Mouse (Mus musculus) lung, postnatal 0 days (tissue): Measurements from ENCODE around the gene Ift80. TPM values are rescaled to one million over a fixed set of nuclear protein-coding genes. Genes with fewer than 3 reads are reported as not detected.
A peak's percentile ranks its signal among the peaks of the same experiment; 100 is the strongest.

ENCODE experiments used
- ATAC-seq: fragments of 200-750 bp; cut with Nextera tagmentation; 2 replicates; pipeline ENCODE4 v1.8.0; 2017; ENCODE audit warnings: moderate library complexity
- DNase-seq: peaks from one replicate; pipeline ENCODE4 v3.0.0-alpha.2; 2016; ENCODE audit warnings: low spot score
- H3K27ac ChIP-seq: fragments of 300-500 bp; sonication (generic); 2 replicates; pipeline ENCODE4 v1.5.1; 2014; ENCODE audit warnings: antibody characterized with exemption, mild to moderate bottlenecking, low read length, mixed read lengths
- H3K27me3 ChIP-seq: fragments of 300-500 bp; sonication (generic); replicated peaks from 2 replicates; pipeline ENCODE4 v1.6.1; 2014; ENCODE audit warnings: low read length, mixed read lengths; ENCODE audit not compliant: insufficient read depth
- H3K36me3 ChIP-seq: fragments of 300-500 bp; sonication (generic); 2 replicates; pipeline ENCODE4 v1.6.1; 2014; ENCODE audit warnings: low read length, mixed read lengths; ENCODE audit not compliant: insufficient read depth
- H3K4me1 ChIP-seq: fragments of 300-500 bp; sonication (generic); 2 replicates; pipeline ENCODE4 v1.6.1; 2014; ENCODE audit warnings: antibody characterized with exemption, low read depth, low read length, mixed read lengths; ENCODE audit not compliant: insufficient read depth
- H3K4me2 ChIP-seq: fragments of 300-500 bp; sonication (generic); replicated peaks from 2 replicates; pipeline ENCODE4 v1.6.1; 2014; ENCODE audit warnings: low read depth, mild to moderate bottlenecking, low read length, moderate library complexity, mixed read lengths
- H3K4me3 ChIP-seq: fragments of 300-500 bp; sonication (generic); 2 replicates; pipeline ENCODE4 v1.5.1; 2014; ENCODE audit warnings: low read depth, low read length
- H3K9ac ChIP-seq: fragments of 300-500 bp; sonication (generic); replicated peaks from 2 replicates; pipeline ENCODE4 v1.6.1; 2014; ENCODE audit warnings: low read depth, mild to moderate bottlenecking
- H3K9me3 ChIP-seq: fragments of 300-500 bp; sonication (generic); 2 replicates; pipeline ENCODE4 v1.6.1; 2016; ENCODE audit warnings: low read length, mixed read lengths
- CTCF ChIP-seq: IDR thresholded peaks from 2 replicates; pipeline ENCODE4 v1.5.1; 2016; ENCODE audit warnings: antibody characterized with exemption, mild to moderate bottlenecking
- EP300 ChIP-seq: IDR thresholded peaks from 2 replicates; pipeline ENCODE4 v1.6.1; 2016; ENCODE audit warnings: antibody characterized with exemption, mild to moderate bottlenecking, control low read depth
- WGBS: fragments of 180-500 bp; shearing (Covaris S2); extraction: QIAGEN DNeasy Blood & Tissue Kit; methylation state at CpG from one replicate; pipeline ENCODE4 v1.1.7; 2014; 5-methylcytosine and 5-hydroxymethylcytosine counted together
- polyA plus RNA-seq: library from polyadenylated mRNA; unstranded; fragments of >200 nt; fragmentation: Nextera tagmentation; extraction: Ambion mirVana; gene quantifications from 2 replicates; pipeline ENCODE4 v1.2.1, GENCODE M21; 2015

The Ift80 gene
- polyA plus RNA-seq, 1 experiment from 2014 or later = 5.9 TPM

- Histone ChIP-seq H3K4me1 (peaks cover 7% of the 10 kb centered on the region; the same call in 1 of the 2 replicates), H3K27me3 (no peaks in the 10 kb centered on the region), H3K9ac (peak overlapping the region; percentile 79), H3K4me2 (peak overlapping the region; percentile 80), H3K36me3 (no peaks in the 10 kb centered on the region), H3K4me3 (peak overlapping the region; percentile 97), H3K9me3 (no peaks in the 10 kb centered on the region), H3K27ac (peak overlapping the region; percentile 92)
- 1% methylated on average over 68 of the region's 72 CpGs for WGBS
- TF ChIP-seq CTCF (peak; percentile 59), EP300 (no peak)
- DNase-seq (peak; percentile 74), ATAC-seq (peak; percentile 51)
These were observed 1.2 kb upstream of the Ift80 start for GRCm38 (mm10) chr3:69005338-69006245.

- WGBS = 1% methylated on average over 7 of the region's 7 CpGs
These were observed 324 bp downstream of the Ift80 start for GRCm38 (mm10) chr3:69004055-69004436.

GRCm38 (mm10) chr3:69002781-69003180, 1.6 kb downstream of the Ift80 start:
- no peak for ATAC-seq
- Histone ChIP-seq H3K4me2 (no peak overlapping the region), H3K27ac (no peak overlapping the region), H3K4me3 (no peak overlapping the region), H3K36me3 (no peaks in the 10 kb centered on the region), H3K9me3 (no peaks in the 10 kb centered on the region), H3K27me3 (no peaks in the 10 kb centered on the region), H3K4me1 (peaks cover 7% of the 10 kb centered on the region; the same call in 1 of the 2 replicates), H3K9ac (no peak overlapping the region)
- 88% methylated on average over 4 of the region's 4 CpGs for WGBS
- TF ChIP-seq EP300 = no peak
- TF ChIP-seq CTCF = peak; percentile 29
- no peak for DNase-seq

More at GRCm38 (mm10) chr3:69004055-69004436, 324 bp downstream of the Ift80 start:
- H3K27ac ChIP-seq = no peak overlapping the region
- DNase-seq (peak; percentile 41), ATAC-seq (no peak)
- H3K4me2 ChIP-seq = peak overlapping the region; percentile 55
- no peaks in the 10 kb centered on the region for H3K9me3 ChIP-seq
- TF ChIP-seq EP300 = no peak
- TF ChIP-seq CTCF = peak; percentile 44
- no peak overlapping the region; the same call in 1 of the 2 replicates for H3K9ac ChIP-seq
- peaks cover 7% of the 10 kb centered on the region; the same call in 1 of the 2 replicates for H3K4me1 ChIP-seq
- no peaks in the 10 kb centered on the region for H3K27me3 ChIP-seq
- H3K4me3 ChIP-seq = peak overlapping the region; percentile 97
- no peaks in the 10 kb centered on the region for H3K36me3 ChIP-seq

GRCm38 (mm10) chr3:68986550-68986949, 17.8 kb downstream of the Ift80 start:
- Histone ChIP-seq H3K4me2 (no peak overlapping the region), H3K4me3 (no peak overlapping the region), H3K36me3 (peaks cover 5% of the 10 kb centered on the region; the same call in 1 of the 2 replicates), H3K27me3 (no peaks in the 10 kb centered on the region), H3K9me3 (no peaks in the 10 kb centered on the region), H3K4me1 (no peaks in the 10 kb centered on the region), H3K9ac (no peak overlapping the region), H3K27ac (no peak overlapping the region)
- ATAC-seq = no peak
- TF ChIP-seq EP300 (no peak), CTCF (no peak)
- WGBS = 91% methylated on average over 2 of the region's 2 CpGs
- DNase-seq = no peak

- Histone ChIP-seq H3K27me3 (no peaks in the 10 kb centered on the region), H3K9ac (no peak overlapping the region), H3K36me3 (no peaks in the 10 kb centered on the region), H3K27ac (peak overlapping the region; percentile 35; the same call in 1 of the 2 replicates), H3K4me1 (peaks cover 9% of the 10 kb centered on the region; the same call in 1 of the 2 replicates), H3K4me3 (no peak overlapping the region), H3K4me2 (no peak overlapping the region), H3K9me3 (no peaks in the 10 kb centered on the region)
- DNase-seq (peak; percentile 72), ATAC-seq (peak; percentile 86)
- 29% methylated on average over 9 of the region's 9 CpGs for WGBS
- TF ChIP-seq CTCF = no peak
- no peak for TF ChIP-seq EP300
These were observed 23.5 kb downstream of the Ift80 start for GRCm38 (mm10) chr3:68980898-68981297.

GRCm38 (mm10) chr3:68979187-68979586, 25.2 kb downstream of the Ift80 start:
- Histone ChIP-seq H3K4me2 (no peak overlapping the region), H3K36me3 (no peaks in the 10 kb centered on the region), H3K4me1 (peaks cover 9% of the 10 kb centered on the region; the same call in 1 of the 2 replicates), H3K9ac (no peak overlapping the region), H3K4me3 (no peak overlapping the region), H3K27ac (no peak overlapping the region), H3K9me3 (no peaks in the 10 kb centered on the region), H3K27me3 (no peaks in the 10 kb centered on the region)
- 91% methylated on average over 10 of the region's 10 CpGs for WGBS
- no peak for ATAC-seq
- DNase-seq = no peak
- TF ChIP-seq CTCF = no peak
- TF ChIP-seq EP300 = no peak
